Mouse (Mus musculus) cerebellum, adult 2 months (tissue): ENCODE measurements around the gene Zfyve27.

ENCODE experiments used
- CTCF ChIP-seq: fragments of 200-500 bp; IDR thresholded peaks from 2 replicates; pipeline ENCODE4 v1.5.1; 2011; ENCODE audit warnings: low read depth, mild to moderate bottlenecking, control low read depth, low read length, moderate library complexity, borderline replicate concordance; ENCODE audit not compliant: insufficient read depth
- POLR2A ChIP-seq: fragments of 200-500 bp; IDR thresholded peaks from 2 replicates; pipeline ENCODE4 v1.6.1; 2011; ENCODE audit warnings: low read length, control low read depth, borderline replicate concordance; ENCODE audit not compliant: insufficient read depth

DNA sequence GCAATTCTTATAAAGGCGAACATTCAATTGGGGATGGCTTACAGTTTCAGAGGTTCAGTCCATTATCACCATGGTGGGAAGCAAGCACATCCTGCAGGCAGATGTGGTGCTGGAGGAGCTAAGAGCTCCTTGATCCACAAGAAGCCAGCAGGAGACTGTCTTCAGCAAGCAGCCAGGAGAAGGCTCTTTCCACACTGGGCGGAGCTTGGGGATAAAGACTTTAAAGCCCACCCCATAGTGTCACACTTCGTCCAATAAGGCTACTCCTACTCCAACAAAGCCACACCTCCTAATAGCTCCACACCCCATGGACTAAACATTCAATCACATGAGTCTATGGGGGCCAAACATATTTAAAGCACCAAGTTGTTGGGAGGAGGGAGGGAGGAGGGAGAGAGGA is 21.8 kb upstream of the Zfyve27 start:
- TF ChIP-seq CTCF: no peak
- no peak for TF ChIP-seq POLR2A
